Mouse (Mus musculus): ENCODE measurements at regions not wholly inside any gene's neighbourhood (a gene's known extent, or its start where the extent isn't known, plus 50 kb on each side); places are given as distances from the start of the nearest gene placed in this dataset.

- ATAC-seq (replicated peaks; ENCODE audit: insufficient number of reproducible peaks, low FRiP score, low TSS enrichment, low read depth) (no peak), DNase-seq (ENCODE audit: low spot score) (no peak)
- no peak overlapping the region for H3K9ac ChIP-seq (replicated peaks; ENCODE audit: low read length)
- WGBS: 87% methylated on average over 6 of the region's 6 CpGs
- H3K27ac ChIP-seq (replicated peaks; ENCODE audit: low read depth, low read length): no peak overlapping the region
- H3K9me3 ChIP-seq (replicated peaks; ENCODE audit: control insufficient read depth, low read length): no peaks in the 10 kb centered on the region
- no peak overlapping the region for H3K4me3 ChIP-seq (ENCODE audit: low read depth, low read length)
- no peaks in the 10 kb centered on the region for H3K36me3 ChIP-seq (replicated peaks; ENCODE audit: control insufficient read depth, insufficient read depth, low read depth, low read length)
- H3K27me3 ChIP-seq (ENCODE audit: control insufficient read depth, insufficient read depth, low read length): no peaks in the 10 kb centered on the region
- H3K4me2 ChIP-seq (ENCODE audit: low read depth, low read length): no peak overlapping the region
- H3K4me1 ChIP-seq (ENCODE audit: control insufficient read depth, insufficient read depth, low read length): no peaks in the 10 kb centered on the region
Measured at GRCm38 (mm10) chr1:35915526-35915925, 152.7 kb upstream of the Hs6st1 start.

DNA sequence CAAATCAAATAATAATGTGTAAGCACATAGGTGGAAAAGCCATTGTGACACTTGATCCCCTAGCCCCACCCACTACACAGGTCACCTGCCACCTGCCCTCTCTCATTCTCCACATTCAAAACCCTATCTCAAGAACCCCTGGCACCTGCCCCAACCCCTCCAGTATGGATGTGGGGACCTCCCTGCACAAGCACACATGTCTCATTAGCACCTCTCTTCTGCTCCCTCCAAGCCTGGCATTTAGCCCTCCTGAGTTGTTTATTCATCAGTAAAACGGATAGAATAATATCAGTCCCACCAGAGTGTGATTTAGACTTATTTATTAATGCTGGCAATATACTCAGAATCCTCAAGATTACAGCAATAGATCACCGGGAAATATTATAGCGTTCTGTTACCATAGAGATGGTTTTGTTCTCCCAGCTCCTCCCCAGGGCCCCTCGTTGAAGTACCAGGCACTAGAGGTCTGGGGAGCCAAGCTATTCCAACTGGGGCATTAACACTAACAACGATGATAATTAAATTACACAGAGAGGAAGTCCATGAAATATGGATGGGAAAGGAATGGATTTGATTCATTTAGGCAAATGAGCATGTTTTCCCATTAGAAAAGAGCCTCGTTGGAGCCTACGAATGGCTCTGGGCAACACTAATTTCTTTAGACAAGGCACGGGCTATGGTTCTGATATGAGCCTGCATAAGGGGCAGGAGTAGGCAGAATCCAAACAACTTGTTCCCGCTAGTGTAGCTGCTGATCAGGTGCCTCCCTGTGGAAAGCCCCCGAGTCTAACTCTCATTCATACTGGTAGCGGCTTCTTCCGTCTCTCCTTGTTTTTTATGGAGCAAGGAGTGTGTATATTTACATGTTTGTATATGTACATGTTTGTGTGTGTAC is 148.1 kb upstream of the Hs6st1 start:
- Histone ChIP-seq H3K9ac (replicated peaks; ENCODE audit: low read length) (no peak overlapping the region), H3K27ac (replicated peaks; ENCODE audit: low read depth, low read length) (no peak overlapping the region), H3K9me3 (replicated peaks; ENCODE audit: control insufficient read depth, low read length) (no peaks in the 10 kb centered on the region), H3K4me3 (ENCODE audit: low read depth, low read length) (no peak overlapping the region), H3K4me2 (ENCODE audit: low read depth, low read length) (no peak overlapping the region), H3K27me3 (ENCODE audit: control insufficient read depth, insufficient read depth, low read length) (no peaks in the 10 kb centered on the region), H3K4me1 (ENCODE audit: control insufficient read depth, insufficient read depth, low read length) (no peaks in the 10 kb centered on the region), H3K36me3 (replicated peaks; ENCODE audit: control insufficient read depth, insufficient read depth, low read depth, low read length) (no peaks in the 10 kb centered on the region)
- DNase-seq (ENCODE audit: low spot score) (no peak), ATAC-seq (replicated peaks; ENCODE audit: insufficient number of reproducible peaks, low FRiP score, low TSS enrichment, low read depth) (no peak)
- 77% methylated on average over 12 of the region's 12 CpGs for WGBS

- Histone ChIP-seq H3K4me2 (ENCODE audit: low read depth, low read length) (no peak overlapping the region), H3K9me3 (replicated peaks; ENCODE audit: control insufficient read depth, low read length) (no peaks in the 10 kb centered on the region), H3K27me3 (ENCODE audit: control insufficient read depth, insufficient read depth, low read length) (no peaks in the 10 kb centered on the region), H3K4me1 (ENCODE audit: control insufficient read depth, insufficient read depth, low read length) (no peaks in the 10 kb centered on the region), H3K27ac (replicated peaks; ENCODE audit: low read depth, low read length) (no peak overlapping the region), H3K36me3 (replicated peaks; ENCODE audit: control insufficient read depth, insufficient read depth, low read depth, low read length) (no peaks in the 10 kb centered on the region), H3K4me3 (ENCODE audit: low read depth, low read length) (no peak overlapping the region), H3K9ac (replicated peaks; ENCODE audit: low read length) (no peak overlapping the region)
- ATAC-seq (replicated peaks; ENCODE audit: insufficient number of reproducible peaks, low FRiP score, low TSS enrichment, low read depth) (no peak), DNase-seq (ENCODE audit: low spot score) (no peak)
- 84% methylated on average over 4 of the region's 4 CpGs for WGBS
Measured at GRCm38 (mm10) chr1:35924796-35925195, 143.4 kb upstream of the Hs6st1 start.

DNA sequence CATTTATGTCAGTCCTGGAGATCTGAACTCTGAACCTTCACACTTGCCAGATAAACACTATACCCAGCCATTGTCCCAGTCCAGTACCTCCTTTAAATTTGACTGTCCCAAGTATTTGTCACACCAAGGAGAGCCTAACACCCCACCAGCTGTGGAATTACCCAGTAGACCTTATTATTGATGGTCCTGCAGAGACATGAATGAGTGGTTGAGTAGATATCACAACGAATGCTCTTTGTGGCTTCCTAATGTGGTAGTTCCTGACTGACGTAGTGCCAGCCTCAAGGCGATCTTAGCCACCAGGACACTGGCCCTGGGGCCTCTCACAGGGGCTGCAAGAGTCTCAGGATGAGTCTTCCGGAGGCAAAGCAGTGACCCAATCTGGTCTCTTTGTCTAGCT is 142.9 kb upstream of the Hs6st1 start:
- DNase-seq (ENCODE audit: low spot score) (no peak), ATAC-seq (replicated peaks; ENCODE audit: insufficient number of reproducible peaks, low FRiP score, low TSS enrichment, low read depth) (no peak)
- Histone ChIP-seq H3K4me3 (ENCODE audit: low read depth, low read length) (no peak overlapping the region), H3K4me1 (ENCODE audit: control insufficient read depth, insufficient read depth, low read length) (no peaks in the 10 kb centered on the region), H3K27ac (replicated peaks; ENCODE audit: low read depth, low read length) (no peak overlapping the region), H3K9ac (replicated peaks; ENCODE audit: low read length) (no peak overlapping the region), H3K4me2 (ENCODE audit: low read depth, low read length) (no peak overlapping the region), H3K9me3 (replicated peaks; ENCODE audit: control insufficient read depth, low read length) (no peaks in the 10 kb centered on the region), H3K36me3 (replicated peaks; ENCODE audit: control insufficient read depth, insufficient read depth, low read depth, low read length) (no peaks in the 10 kb centered on the region), H3K27me3 (ENCODE audit: control insufficient read depth, insufficient read depth, low read length) (no peaks in the 10 kb centered on the region)
- WGBS: 90% methylated on average over 4 of the region's 4 CpGs

GRCm38 (mm10) chr1:35926191-35927048 is 141.8 kb upstream of the Hs6st1 start:
- DNase-seq (ENCODE audit: low spot score): no peak
- H3K4me1 ChIP-seq (ENCODE audit: control insufficient read depth, insufficient read depth, low read length): no peaks in the 10 kb centered on the region
- no peak overlapping the region for H3K4me2 ChIP-seq (ENCODE audit: low read depth, low read length)
- no peaks in the 10 kb centered on the region for H3K9me3 ChIP-seq (replicated peaks; ENCODE audit: control insufficient read depth, low read length)
- H3K9ac ChIP-seq (replicated peaks; ENCODE audit: low read length): no peak overlapping the region
- no peak for ATAC-seq (replicated peaks; ENCODE audit: insufficient number of reproducible peaks, low FRiP score, low TSS enrichment, low read depth)
- no peak overlapping the region for H3K27ac ChIP-seq (replicated peaks; ENCODE audit: low read depth, low read length)
- no peaks in the 10 kb centered on the region for H3K27me3 ChIP-seq (ENCODE audit: control insufficient read depth, insufficient read depth, low read length)
- 62% methylated on average over 5 of the region's 5 CpGs for WGBS
- H3K36me3 ChIP-seq (replicated peaks; ENCODE audit: control insufficient read depth, insufficient read depth, low read depth, low read length): no peaks in the 10 kb centered on the region
- no peak overlapping the region for H3K4me3 ChIP-seq (ENCODE audit: low read depth, low read length)

- WGBS: 65% methylated on average over 3 of the region's 3 CpGs
- Histone ChIP-seq H3K36me3 (replicated peaks; ENCODE audit: control insufficient read depth, insufficient read depth, low read depth, low read length) (no peaks in the 10 kb centered on the region), H3K4me2 (ENCODE audit: low read depth, low read length) (no peak overlapping the region), H3K9ac (replicated peaks; ENCODE audit: low read length) (no peak overlapping the region), H3K27me3 (ENCODE audit: control insufficient read depth, insufficient read depth, low read length) (no peaks in the 10 kb centered on the region), H3K9me3 (replicated peaks; ENCODE audit: control insufficient read depth, low read length) (no peaks in the 10 kb centered on the region), H3K4me3 (ENCODE audit: low read depth, low read length) (no peak overlapping the region), H3K4me1 (ENCODE audit: control insufficient read depth, insufficient read depth, low read length) (no peaks in the 10 kb centered on the region), H3K27ac (replicated peaks; ENCODE audit: low read depth, low read length) (no peak overlapping the region)
- DNase-seq (ENCODE audit: low spot score) (peak; percentile 32), ATAC-seq (replicated peaks; ENCODE audit: insufficient number of reproducible peaks, low FRiP score, low TSS enrichment, low read depth) (no peak)
Measured at GRCm38 (mm10) chr1:35927049-35927415, 141.2 kb upstream of the Hs6st1 start.

- Histone ChIP-seq H3K4me2 (ENCODE audit: low read depth, low read length) (no peak overlapping the region), H3K9ac (replicated peaks; ENCODE audit: low read length) (no peak overlapping the region), H3K27ac (replicated peaks; ENCODE audit: low read depth, low read length) (no peak overlapping the region), H3K27me3 (ENCODE audit: control insufficient read depth, insufficient read depth, low read length) (no peaks in the 10 kb centered on the region), H3K4me3 (ENCODE audit: low read depth, low read length) (no peak overlapping the region), H3K36me3 (replicated peaks; ENCODE audit: control insufficient read depth, insufficient read depth, low read depth, low read length) (no peaks in the 10 kb centered on the region), H3K4me1 (ENCODE audit: control insufficient read depth, insufficient read depth, low read length) (no peaks in the 10 kb centered on the region), H3K9me3 (replicated peaks; ENCODE audit: control insufficient read depth, low read length) (no peaks in the 10 kb centered on the region)
- DNase-seq (ENCODE audit: low spot score): no peak
- WGBS: 68% methylated on average over 3 of the region's 3 CpGs
- ATAC-seq (replicated peaks; ENCODE audit: insufficient number of reproducible peaks, low FRiP score, low TSS enrichment, low read depth): no peak
Measured at GRCm38 (mm10) chr1:35930351-35930750, 137.8 kb upstream of the Hs6st1 start.

GRCm38 (mm10) chr1:35931056-35931455 is 137.1 kb upstream of the Hs6st1 start:
- no peaks in the 10 kb centered on the region for H3K9me3 ChIP-seq (replicated peaks; ENCODE audit: control insufficient read depth, low read length)
- no peak overlapping the region for H3K27ac ChIP-seq (replicated peaks; ENCODE audit: low read depth, low read length)
- no peaks in the 10 kb centered on the region for H3K27me3 ChIP-seq (ENCODE audit: control insufficient read depth, insufficient read depth, low read length)
- no peaks in the 10 kb centered on the region for H3K36me3 ChIP-seq (replicated peaks; ENCODE audit: control insufficient read depth, insufficient read depth, low read depth, low read length)
- DNase-seq (ENCODE audit: low spot score): no peak
- 85% methylated on average over 7 of the region's 7 CpGs for WGBS
- H3K9ac ChIP-seq (replicated peaks; ENCODE audit: low read length): no peak overlapping the region
- ATAC-seq (replicated peaks; ENCODE audit: insufficient number of reproducible peaks, low FRiP score, low TSS enrichment, low read depth): no peak
- H3K4me2 ChIP-seq (ENCODE audit: low read depth, low read length): no peak overlapping the region
- H3K4me3 ChIP-seq (ENCODE audit: low read depth, low read length): no peak overlapping the region
- H3K4me1 ChIP-seq (ENCODE audit: control insufficient read depth, insufficient read depth, low read length): no peaks in the 10 kb centered on the region
